Mouse (Mus musculus) macrophage (primary cell): ENCODE measurements around the gene Rdh1. TPM values are rescaled to one million over a fixed set of nuclear protein-coding genes. Genes with fewer than 3 reads are reported as not detected.
"Not testable (repeated sequence)": the region's sequence is repeated elsewhere in the genome, so short reads cannot be mapped to it uniquely, and the experiment has no call there.

Experiments used
- H3K27ac ChIP-seq: fragments of 350-480 bp; formaldehyde crosslinking; 2 replicates; pipeline ENCODE4 v1.9.0; 2021
- H3K36me3 ChIP-seq: fragments of 350-480 bp; formaldehyde crosslinking; 2 replicates; pipeline ENCODE4 v1.9.0; 2021; ENCODE audit errors: inconsistent target
- H3K4me3 ChIP-seq: fragments of 350-480 bp; formaldehyde crosslinking; 2 replicates; pipeline ENCODE4 v1.9.0; 2021; ENCODE audit errors: inconsistent target
- H3K79me2 ChIP-seq: fragments of 350-480 bp; formaldehyde crosslinking; 2 replicates; pipeline ENCODE4 v1.9.0; 2021; ENCODE audit errors: inconsistent target
- WGBS: methylation state at CpG from one replicate; pipeline ENCODE4 v1.1.7; 2026; ENCODE audit warnings: inconsistent platforms; ENCODE audit not compliant: missing documents; 5-methylcytosine and 5-hydroxymethylcytosine counted together
- polyA plus RNA-seq: library from polyadenylated mRNA; stranded (reverse); fragments of 250-400 nt; gene quantifications from 3 replicates; pipeline ENCODE4 v1.2.4, GENCODE M21; 2018; ENCODE audit warnings: inconsistent platforms

Rdh1 gene
- polyA plus RNA-seq, 1 experiment from 2014 or later = 0.03 TPM

- WGBS = 83% methylated on average over 12 of the region's 12 CpGs
- Histone ChIP-seq H3K4me3 (no peak overlapping the region), H3K36me3 (no peaks in the 10 kb centered on the region), H3K79me2 (no peaks in the 10 kb centered on the region), H3K27ac (no peak overlapping the region)
Measured at GRCm38 (mm10) chr10:127763914-127764680, 4.6 kb downstream of the Rdh1 start.

DNA sequence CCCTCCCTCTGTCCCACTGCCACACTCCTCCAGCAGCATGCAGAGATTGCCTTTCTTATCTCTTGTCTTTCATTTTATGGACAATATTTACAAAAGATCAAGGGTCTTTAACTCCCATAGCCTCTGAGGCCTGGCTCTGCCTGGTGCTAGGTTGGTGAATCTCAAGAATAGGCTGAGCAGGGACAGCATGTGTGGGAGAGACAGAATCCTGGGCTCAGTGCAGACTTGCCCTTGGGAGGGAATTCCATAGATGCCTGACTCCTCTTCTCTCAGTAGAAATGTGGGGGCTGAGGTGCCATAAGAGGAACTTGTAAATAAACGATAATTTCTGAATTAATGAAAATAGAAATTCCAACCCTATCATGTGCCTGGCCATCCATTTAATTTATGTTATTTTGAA lies 7.0 kb downstream of the Rdh1 start:
- Histone ChIP-seq H3K4me3 (no peak overlapping the region), H3K36me3 (no peaks in the 10 kb centered on the region), H3K27ac (no peak overlapping the region), H3K79me2 (no peaks in the 10 kb centered on the region)
- WGBS = 80% methylated on average over 1 of the region's 1 CpGs

DNA sequence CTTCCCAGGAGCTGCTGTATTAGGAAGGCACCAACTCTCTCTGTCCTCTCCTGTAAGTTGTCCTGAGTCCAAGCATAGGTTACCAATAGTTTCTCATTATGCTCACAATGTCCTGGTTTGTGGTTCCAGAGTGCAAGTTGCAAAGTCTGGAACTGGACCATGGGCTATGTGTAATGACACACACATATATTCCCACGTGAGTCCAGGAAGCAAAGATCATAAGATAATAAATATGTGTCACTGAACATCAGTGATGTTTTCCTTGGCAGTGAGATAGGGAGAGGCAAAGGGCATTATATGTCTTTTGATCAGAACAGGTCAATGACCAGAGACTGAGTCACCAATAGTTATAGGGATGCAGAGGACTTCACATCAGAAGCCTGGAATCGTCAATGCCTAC lies 16.5 kb downstream of the Rdh1 start, which contains the start of gene Rdh9:
Gene Rdh9, plus strand, starts transcription at position 376 of the 400 bp plus-strand sequence.
- H3K36me3 ChIP-seq = no peaks in the 10 kb centered on the region
- no peak within 1 kb of the TSS for H3K27ac ChIP-seq
- no peak within 1 kb of the TSS for H3K4me3 ChIP-seq
- H3K79me2 ChIP-seq = no peaks in the 10 kb centered on the region
- 75% methylated on average over 2 of the region's 2 CpGs for WGBS

- not testable (repeated sequence) for H3K79me2 ChIP-seq, H3K27ac ChIP-seq, H3K4me3 ChIP-seq, H3K36me3 ChIP-seq
- WGBS = 96% methylated on average over 12 of the region's 17 CpGs
Measured at GRCm38 (mm10) chr10:127782321-127782720, 22.8 kb downstream of the Rdh1 start.

- H3K36me3 ChIP-seq, H3K4me3 ChIP-seq, H3K27ac ChIP-seq, H3K79me2 ChIP-seq: not testable (repeated sequence)
- 78% methylated on average over 1 of the region's 1 CpGs for WGBS
Measured at GRCm38 (mm10) chr10:127785411-127785810, 25.9 kb downstream of the Rdh1 start.

DNA sequence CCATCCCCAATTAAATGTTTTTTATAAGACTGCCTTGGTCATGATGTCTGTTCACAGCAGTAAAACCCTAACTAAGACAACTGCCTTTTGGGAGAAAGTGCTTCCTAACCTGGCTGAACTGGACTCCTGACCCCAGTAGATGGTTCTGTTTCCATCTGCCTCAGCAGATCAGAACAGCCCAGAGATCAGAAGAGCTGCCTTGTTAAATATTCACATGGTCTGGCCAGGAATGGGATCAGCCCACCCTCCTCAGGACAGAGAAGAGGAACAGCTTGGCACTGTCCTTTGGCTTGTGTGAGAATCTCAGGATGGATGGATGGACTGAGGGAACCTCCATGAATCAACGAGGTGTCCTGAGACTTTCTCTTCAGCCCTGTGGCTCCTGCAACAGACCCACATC lies 39.8 kb downstream of the Rdh1 start:
- WGBS = 71% methylated on average over 1 of the region's 1 CpGs
- no peaks in the 10 kb centered on the region for H3K79me2 ChIP-seq
- no peak overlapping the region for H3K27ac ChIP-seq
- no peak overlapping the region for H3K4me3 ChIP-seq
- H3K36me3 ChIP-seq = no peaks in the 10 kb centered on the region

- WGBS = 90% methylated on average over 6 of the region's 6 CpGs
- H3K79me2 ChIP-seq = no peaks in the 10 kb centered on the region
- no peaks in the 10 kb centered on the region for H3K36me3 ChIP-seq
- H3K4me3 ChIP-seq = no peak within 1 kb of the TSS
- no peak within 1 kb of the TSS for H3K27ac ChIP-seq
Measured at GRCm38 (mm10) chr10:127800891-127801290, 41.4 kb downstream of the Rdh1 start, which contains the start of gene Rdh16. Rdh16 (plus strand) TSS chr10:127801152.

DNA sequence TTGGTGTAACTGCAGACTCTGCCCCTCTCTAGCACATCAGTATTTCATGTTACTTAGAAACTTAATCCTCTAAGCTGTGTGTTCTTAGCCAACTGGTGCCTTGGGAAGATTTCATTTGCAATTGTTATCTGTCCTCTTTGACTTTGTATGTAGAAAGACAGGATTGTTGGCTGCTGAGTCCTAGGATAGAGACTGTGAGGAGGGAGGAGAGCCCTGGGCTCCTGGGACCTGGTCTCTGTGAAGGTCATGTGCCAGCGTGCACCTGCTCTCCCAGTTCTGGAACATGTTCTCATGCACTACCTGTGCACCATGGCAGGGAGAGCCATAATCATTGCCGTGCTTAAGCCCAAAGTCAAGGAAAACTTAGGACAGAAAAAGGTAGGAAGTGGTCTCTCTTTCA lies 42.1 kb downstream of the Rdh1 start:
- Histone ChIP-seq H3K36me3 (no peaks in the 10 kb centered on the region), H3K4me3 (no peak overlapping the region), H3K79me2 (no peaks in the 10 kb centered on the region), H3K27ac (no peak overlapping the region)
- 88% methylated on average over 2 of the region's 2 CpGs for WGBS

- 73% methylated on average over 5 of the region's 5 CpGs for WGBS
- Histone ChIP-seq H3K27ac (no peak overlapping the region), H3K36me3 (no peaks in the 10 kb centered on the region), H3K79me2 (no peaks in the 10 kb centered on the region), H3K4me3 (no peak overlapping the region)
Measured at GRCm38 (mm10) chr10:127802236-127802635, 42.7 kb downstream of the Rdh1 start.

DNA sequence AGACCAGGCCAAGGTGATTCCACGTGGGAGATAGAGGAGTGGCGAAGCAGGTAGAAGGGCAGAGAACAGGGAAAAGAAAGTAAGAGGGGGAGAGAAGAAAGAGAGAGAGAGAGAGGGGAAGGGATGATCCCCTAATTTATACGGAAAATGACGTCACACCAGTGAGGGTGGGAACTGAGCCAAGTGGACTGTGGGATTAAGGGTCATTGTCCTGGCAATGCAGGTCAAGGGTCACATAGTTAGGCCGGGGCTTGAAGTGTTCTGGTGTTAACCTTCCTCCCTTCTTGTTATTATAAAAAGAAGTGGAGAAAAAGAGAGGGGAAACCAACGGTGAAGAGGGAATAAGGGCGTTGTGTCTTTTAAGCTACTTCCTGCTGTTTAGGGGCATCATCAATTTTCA lies 44.9 kb downstream of the Rdh1 start:
- Histone ChIP-seq H3K36me3 (no peaks in the 10 kb centered on the region), H3K27ac (no peak overlapping the region), H3K4me3 (no peak overlapping the region), H3K79me2 (no peaks in the 10 kb centered on the region)
- 84% methylated on average over 7 of the region's 7 CpGs for WGBS

DNA sequence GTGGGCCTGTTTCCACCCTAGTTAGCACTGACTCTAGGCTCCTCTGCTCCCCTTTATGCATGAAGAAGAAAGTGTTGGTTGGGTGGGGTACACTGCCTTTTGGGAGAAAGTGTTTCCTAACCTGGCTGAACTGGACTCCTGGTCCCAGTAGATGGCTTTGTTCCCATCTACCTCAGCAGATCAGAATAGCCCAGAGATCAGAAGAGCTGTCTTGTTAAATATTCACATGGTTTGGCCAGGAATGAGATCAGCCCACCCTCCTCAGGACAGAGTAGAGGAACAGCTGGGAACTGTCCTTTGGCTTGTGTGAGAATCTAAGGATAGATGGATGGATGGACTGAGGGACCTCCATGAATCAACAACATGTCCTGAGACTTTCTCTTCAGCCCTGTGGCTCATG lies 56.4 kb downstream of the Rdh1 start:
- Histone ChIP-seq H3K4me3 (no peak overlapping the region), H3K27ac (no peak overlapping the region), H3K36me3 (no peaks in the 10 kb centered on the region), H3K79me2 (no peaks in the 10 kb centered on the region)

DNA sequence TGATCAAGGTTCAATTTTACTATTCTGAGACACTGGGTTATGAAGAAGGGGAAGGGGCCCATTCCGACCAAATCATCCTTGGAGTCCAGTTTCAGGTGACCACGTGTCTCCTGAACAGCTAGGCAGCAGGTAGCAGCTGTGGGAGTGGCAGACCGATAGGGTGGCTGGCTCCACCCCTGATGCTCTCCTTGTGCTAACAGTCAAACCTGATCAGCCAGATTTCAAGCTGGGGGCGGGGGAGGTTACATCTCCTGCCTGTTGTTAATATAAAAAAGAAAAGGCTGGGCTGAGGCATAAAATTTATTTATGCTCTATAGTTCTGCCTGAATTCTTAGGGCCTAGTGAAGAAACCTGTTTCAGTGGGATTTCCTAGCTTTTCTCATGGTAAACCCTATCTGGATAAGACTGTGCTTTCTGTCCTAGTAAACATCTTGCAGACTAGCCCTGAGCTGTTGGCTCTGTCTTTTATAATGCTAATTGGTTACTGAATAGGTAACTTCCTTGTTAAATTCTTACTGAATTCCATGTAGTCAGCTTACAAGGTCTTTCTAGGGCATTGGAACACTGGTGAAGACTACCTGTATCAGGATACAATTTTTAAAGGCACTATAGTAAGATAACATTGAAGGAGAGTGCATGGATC lies 57.9 kb downstream of the Rdh1 start:
- 69% methylated on average over 3 of the region's 4 CpGs for WGBS
- H3K27ac ChIP-seq = not testable (repeated sequence)

More for the DNA sequence above, 57.9 kb downstream of the Rdh1 start:
- not testable (repeated sequence) for H3K36me3 ChIP-seq, H3K4me3 ChIP-seq, H3K79me2 ChIP-seq

Other genes with a start within 250 kb of the Rdh1 start
- not detected in 3 replicates for gene Ndufa4l2, start 244.8 kb upstream of the Rdh1 start, polyA plus RNA-seq
- 14.8 to 30.5 TPM (median 16.0 TPM) in 3 replicates for gene Shmt2, start 237.3 kb upstream of the Rdh1 start, polyA plus RNA-seq
- gene Nxph4, start 225.2 kb upstream of the Rdh1 start, polyA plus RNA-seq = not detected in 3 replicates
- 315 to 785 TPM (median 440 TPM) in 3 replicates for gene Lrp1, start 138.6 kb upstream of the Rdh1 start, polyA plus RNA-seq
- gene Stat6, start 116.7 kb upstream of the Rdh1 start, polyA plus RNA-seq = 122 to 141 TPM (median 128 TPM) in 3 replicates
- gene Nemp1, start 92.8 kb upstream of the Rdh1 start, polyA plus RNA-seq = 2.7 to 5.4 TPM (median 4.6 TPM) in 3 replicates
- gene Nab2, start 91.2 kb upstream of the Rdh1 start, polyA plus RNA-seq = 28.7 to 37.7 TPM (median 31.1 TPM) in 3 replicates
- gene Myo1a, start 54.6 kb upstream of the Rdh1 start, polyA plus RNA-seq = 0.11 TPM in 1 of 3 replicates, not detected in the others
- gene Tac2, start 35.2 kb upstream of the Rdh1 start, polyA plus RNA-seq = not detected in 3 replicates
- gene Zbtb39, start 20.2 kb upstream of the Rdh1 start, polyA plus RNA-seq = 3.1 to 3.8 TPM (median 3.4 TPM) in 3 replicates
- gene Gpr182, start 8.0 kb upstream of the Rdh1 start, polyA plus RNA-seq = 0.03 TPM in 1 of 3 replicates, not detected in the others
- not detected in 3 replicates for gene Rdh16f1, start 66 bp downstream of the Rdh1 start, polyA plus RNA-seq
- gene Rdh9, start 16.7 kb downstream of the Rdh1 start, polyA plus RNA-seq = 0.13 to 0.16 TPM in 2 of 3 replicates, not detected in the other
- gene Rdh16, start 41.4 kb downstream of the Rdh1 start, polyA plus RNA-seq = not detected in 3 replicates
- not detected in 3 replicates for gene Rdh19, start 90.2 kb downstream of the Rdh1 start, polyA plus RNA-seq
- gene Rdh16f2, start 106.8 kb downstream of the Rdh1 start, polyA plus RNA-seq = not detected in 3 replicates
- not detected in 3 replicates for gene Rdh7, start 129.1 kb downstream of the Rdh1 start, polyA plus RNA-seq
- not detected in 3 replicates for gene Sdr9c7, start 138.8 kb downstream of the Rdh1 start, polyA plus RNA-seq
- gene Hsd17b6, start 247.9 kb downstream of the Rdh1 start, polyA plus RNA-seq = not detected in 3 replicates